Mouse (Mus musculus) common myeloid progenitor, adult 5-6 weeks (primary cell): ENCODE results near the gene Kank4. TPM values are rescaled to one million over a fixed set of nuclear protein-coding genes. Genes with fewer than 3 reads are reported as not detected.
"Not testable (repeated sequence)": the region's sequence is repeated elsewhere in the genome, so short reads cannot be mapped to it uniquely, and the experiment has no call there.

ENCODE experiments used
- ATAC-seq: replicated peaks from 2 replicates; pipeline ENCODE4 v1.8.0; 2016; ENCODE audit warnings: low read depth, mild to moderate bottlenecking, moderate TSS enrichment, inconsistent platforms; ENCODE audit not compliant: poor library complexity, severe bottlenecking
- total RNA-seq: library from RNA; stranded (forward); fragments of 200-1000, 187-1606 nt; gene quantifications from 2 replicates; pipeline ENCODE4 v1.2.3, GENCODE M21; 2017

Gene Kank4
- total RNA-seq, 1 experiment from 2014 or later = not detected

DNA sequence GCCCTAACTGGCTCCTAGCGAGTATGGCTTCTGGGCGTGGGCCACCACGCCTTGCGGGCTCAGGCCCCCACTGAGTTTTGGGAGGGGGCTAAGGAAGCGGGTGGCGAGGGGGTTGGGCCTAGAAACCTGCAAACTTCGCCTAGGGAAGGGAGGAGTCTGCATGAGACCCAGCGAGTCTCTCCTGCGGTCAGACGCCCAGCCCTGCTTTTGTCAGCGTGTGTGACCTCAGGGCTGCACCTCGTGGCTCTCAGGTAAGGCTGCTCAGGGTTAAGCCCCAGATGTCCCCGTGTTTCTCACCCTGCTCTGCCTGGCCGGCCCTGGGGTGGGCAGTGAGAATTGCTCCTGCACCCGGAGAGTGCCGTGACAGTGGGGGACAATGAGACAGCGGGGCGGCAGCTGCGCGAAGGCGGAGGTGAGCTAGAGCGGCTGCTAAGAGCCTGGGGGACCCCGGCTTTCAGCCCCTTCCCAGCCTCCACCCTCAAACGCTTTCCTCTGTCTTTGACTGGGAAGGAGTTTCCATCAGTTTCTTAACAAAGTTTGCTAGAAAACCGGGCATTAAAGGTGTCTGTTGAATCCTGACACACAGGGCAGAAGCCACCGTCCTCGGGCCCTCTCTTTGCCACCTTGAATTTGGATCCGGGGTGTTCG lies 90.6 kb downstream of the Kank4 start, which contains the start of gene L1td1:
L1td1 (plus strand) TSS at position 145 of the 648 bp plus-strand sequence.
- ATAC-seq = peak; percentile 45; the same call in 1 of the 2 replicates

DNA sequence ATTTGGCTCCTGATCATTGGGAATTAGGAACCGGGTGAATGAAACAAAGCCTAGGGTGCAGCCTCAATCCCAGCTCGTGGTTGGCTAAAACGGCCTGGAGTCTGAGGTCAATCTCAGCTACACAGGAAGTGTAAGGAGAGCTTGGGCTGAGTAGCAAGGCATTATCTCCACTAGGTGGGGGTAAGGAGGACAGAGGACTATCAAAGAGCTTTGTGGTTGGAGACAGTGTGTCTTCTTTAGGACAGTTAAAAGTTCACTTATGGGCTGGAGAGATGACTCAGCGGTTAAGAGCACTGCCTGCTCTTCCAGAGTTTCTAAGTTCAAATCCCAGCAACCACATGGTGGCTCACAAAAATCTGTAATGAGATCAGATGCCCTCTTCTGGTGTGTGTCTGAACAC lies 91.9 kb downstream of the Kank4 start:
- peak; percentile 70 for ATAC-seq

DNA sequence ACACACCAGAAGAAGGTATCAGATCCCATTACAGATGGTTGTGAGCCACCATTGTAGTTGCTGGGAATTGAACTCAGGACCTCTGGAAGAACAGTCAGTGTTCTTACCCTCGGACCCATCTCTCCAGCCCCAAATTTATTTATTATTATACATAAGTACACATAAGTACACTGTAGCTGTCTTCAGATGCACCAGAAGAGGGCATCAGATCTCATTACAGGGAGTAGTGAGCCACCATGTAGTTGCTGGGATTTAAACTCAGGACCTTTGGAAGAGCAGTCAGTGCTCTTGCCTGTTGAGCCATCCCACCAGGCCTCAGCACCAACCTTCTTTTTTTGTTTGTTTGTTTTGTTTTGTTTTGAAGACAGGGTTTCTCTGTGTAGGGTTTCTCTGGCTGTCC lies 92.7 kb downstream of the Kank4 start:
- not testable (repeated sequence) for ATAC-seq

DNA sequence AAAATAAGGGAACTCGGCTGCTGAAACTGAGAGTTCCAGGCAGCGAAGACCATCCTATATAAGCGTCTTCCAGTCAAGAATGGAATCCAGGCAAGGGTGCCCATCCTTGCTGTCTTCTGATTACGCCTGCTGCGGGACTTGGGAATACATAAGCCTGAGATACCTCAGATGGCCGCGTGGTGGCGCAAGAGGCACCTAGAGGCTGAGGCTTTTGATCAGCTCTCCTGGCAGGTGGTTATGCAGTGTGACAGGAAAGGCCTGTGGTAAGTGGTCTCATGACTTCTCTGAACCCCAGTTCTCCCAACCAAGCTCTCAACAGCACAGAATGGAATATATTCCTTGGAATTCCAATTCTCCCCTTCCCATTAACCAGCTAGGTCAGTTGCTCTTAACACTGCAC lies 94.9 kb downstream of the Kank4 start:
- peak; percentile 83 for ATAC-seq

DNA sequence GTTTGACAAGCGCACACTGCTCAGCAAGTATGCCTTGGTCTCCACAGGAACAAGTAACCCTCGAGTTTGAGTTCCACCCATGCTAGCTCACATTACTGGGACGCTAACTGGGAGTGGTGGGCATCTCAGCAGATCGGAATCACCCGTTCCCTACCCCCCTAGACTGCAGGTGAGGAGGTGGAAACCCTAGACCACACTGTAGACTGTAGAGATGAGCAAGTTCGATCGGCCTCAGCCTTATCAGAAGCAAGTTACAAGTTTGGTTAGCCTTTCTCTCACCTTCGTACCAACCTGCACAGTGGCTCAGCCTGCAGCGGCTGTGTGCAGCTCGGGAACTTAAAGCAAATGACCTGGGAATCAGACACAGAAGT lies 98.8 kb downstream of the Kank4 start:
- ATAC-seq = no peak

DNA sequence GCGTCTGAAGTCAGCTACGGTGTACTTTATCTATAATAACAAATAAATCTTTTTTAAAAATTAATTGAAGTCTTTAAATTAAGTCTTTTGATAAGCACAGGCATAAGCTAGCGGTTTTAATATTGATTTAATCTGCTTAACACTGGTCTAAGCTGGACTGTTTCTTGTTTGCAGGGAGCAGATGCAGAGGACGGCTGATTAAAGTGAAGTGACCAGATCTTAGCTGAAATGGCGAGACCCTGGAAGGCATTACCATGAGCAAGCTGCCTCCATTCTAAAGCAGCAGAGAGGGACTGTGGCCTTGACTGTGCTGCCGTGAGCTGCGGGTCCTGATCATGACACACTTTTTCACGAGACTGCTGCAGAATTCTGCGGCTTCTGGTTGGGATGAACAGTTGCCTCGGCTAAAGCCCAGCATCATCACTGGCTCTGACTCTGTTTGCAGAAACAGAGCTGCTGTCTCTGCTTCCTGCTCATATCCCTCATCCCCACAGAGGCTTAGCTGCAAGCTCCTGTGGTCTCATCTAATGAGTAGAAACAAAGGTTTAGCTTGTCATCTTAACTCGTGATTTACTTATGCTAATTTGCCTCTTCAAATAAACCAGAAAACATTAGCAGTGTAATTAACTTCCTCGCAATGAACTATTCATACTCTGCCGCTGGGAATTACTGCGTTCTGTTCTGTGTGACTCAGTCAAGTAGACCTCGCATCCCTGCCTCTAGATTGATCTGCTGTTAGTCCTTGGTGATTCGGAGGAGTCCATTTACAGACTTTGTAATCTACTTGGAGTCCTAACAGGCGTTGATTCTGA lies 99.4 kb downstream of the Kank4 start:
- ATAC-seq = no peak

DNA sequence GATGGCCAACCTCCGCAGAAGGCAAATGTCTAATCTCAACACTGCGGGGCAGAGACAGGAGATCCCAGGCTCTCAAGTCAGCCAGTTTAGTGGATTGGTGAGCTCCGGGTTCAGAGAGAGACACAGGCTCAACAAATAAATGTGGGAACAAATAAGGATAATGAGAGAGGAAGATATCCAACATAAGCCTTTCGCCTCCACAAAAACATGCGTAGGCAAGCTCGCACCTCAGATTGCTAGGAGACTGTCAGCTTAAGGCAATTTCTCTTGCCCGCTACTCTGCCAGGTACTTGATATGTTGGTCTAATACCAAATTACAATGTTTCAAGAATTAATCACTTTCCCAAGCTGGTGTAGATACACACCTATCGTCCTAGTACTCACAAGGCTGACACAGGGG lies 106.4 kb downstream of the Kank4 start:
- no peak for ATAC-seq

Other genes starting within 250 kb of the Kank4 start
- gene L1td1, start 90.8 kb downstream of the Kank4 start, total RNA-seq = not detected in 2 replicates
- gene I0C0044D17Rik, start 6.3 kb upstream of the Kank4 start, total RNA-seq = not detected in 2 replicates
- gene Usp1, start 106.3 kb upstream of the Kank4 start, total RNA-seq = 178 and 215 TPM in 2 replicates
- 0.27 and 1.1 TPM in 2 replicates for gene Angptl3, start 213.4 kb upstream of the Kank4 start, total RNA-seq